Mouse (Mus musculus) MEL (cell line): ENCODE measurements around the gene Slc25a24.

Experiments used
- CTCF ChIP-seq, 3 experiments: IDR thresholded peaks in 2 of 3; conservative IDR thresholded peaks in 1 of 3; 2 replicates each; pipeline ENCODE4 v1.5.1; 2011 to 2012; ENCODE audit warnings: low read length in 3 of 3, low read depth in 2 of 3, mild to moderate bottlenecking in 2 of 3, improper control_type of control experiment in 1 of 3, inconsistent platforms in 1 of 3, mixed read lengths in 1 of 3, moderate library complexity in 1 of 3; ENCODE audit not compliant: control insufficient read depth in 1 of 3, insufficient read depth in 1 of 3, poor library complexity in 1 of 3, severe bottlenecking in 1 of 3
- ELF1 ChIP-seq: IDR thresholded peaks from 2 replicates; pipeline ENCODE4 v1.6.1; 2014; ENCODE audit warnings: low read depth, mild to moderate bottlenecking, inconsistent platforms, low read length, improper control_type of control experiment, moderate library complexity
- MAFK ChIP-seq: IDR thresholded peaks from 2 replicates; pipeline ENCODE4 v1.6.1; 2011; ENCODE audit warnings: low read depth, mild to moderate bottlenecking, low read length, improper control_type of control experiment, borderline replicate concordance
- MAX ChIP-seq: IDR thresholded peaks from 2 replicates; pipeline ENCODE4 v1.6.1; 2011; ENCODE audit warnings: low read length, improper control_type of control experiment
- MXI1 ChIP-seq: IDR thresholded peaks from 2 replicates; pipeline ENCODE4 v1.6.1; 2011; ENCODE audit warnings: mild to moderate bottlenecking, low read depth, low read length, improper control_type of control experiment
- MYB ChIP-seq: IDR thresholded peaks from 2 replicates; pipeline ENCODE4 v1.6.1; 2011; ENCODE audit warnings: mild to moderate bottlenecking, low read depth, low read length, improper control_type of control experiment
- NELFE ChIP-seq: IDR thresholded peaks from 2 replicates; pipeline ENCODE4 v1.6.1; 2011; ENCODE audit warnings: low read depth, low read length, improper control_type of control experiment
- NRF1 ChIP-seq: IDR thresholded peaks from 2 replicates; pipeline ENCODE4 v1.6.1; 2014; ENCODE audit warnings: low read depth, mild to moderate bottlenecking, inconsistent platforms, low read length, improper control_type of control experiment, moderate library complexity; ENCODE audit not compliant: poor library complexity, insufficient read depth, severe bottlenecking
- POLR2A ChIP-seq, 2 experiments: IDR thresholded peaks; 2 replicates each; pipeline ENCODE4 v1.6.1; 2011 to 2012; ENCODE audit warnings: low read length in 2 of 2, mild to moderate bottlenecking in 2 of 2, control low read depth in 1 of 2, improper control_type of control experiment in 1 of 2, low read depth in 1 of 2, moderate library complexity in 1 of 2; ENCODE audit not compliant: control insufficient read depth in 1 of 2, insufficient read depth in 1 of 2, poor library complexity in 1 of 2
- RCOR1 ChIP-seq: IDR thresholded peaks from 2 replicates; pipeline ENCODE4 v1.6.1; 2012; ENCODE audit warnings: low read depth, mild to moderate bottlenecking, inconsistent platforms, low read length, improper control_type of control experiment
- USF1 ChIP-seq: IDR thresholded peaks from 2 replicates; pipeline ENCODE4 v1.6.1; 2014; ENCODE audit warnings: low read depth, mild to moderate bottlenecking, inconsistent platforms, low read length, improper control_type of control experiment, moderate library complexity
- USF2 ChIP-seq, 2 experiments: IDR thresholded peaks; 2 replicates each; pipeline ENCODE4 v1.6.1; 2011 to 2012; ENCODE audit warnings: improper control_type of control experiment in 2 of 2, low read length in 2 of 2, borderline replicate concordance in 1 of 2, inconsistent platforms in 1 of 2, low read depth in 1 of 2, mild to moderate bottlenecking in 1 of 2; ENCODE audit not compliant: insufficient read depth in 1 of 2
- ZMIZ1 ChIP-seq: IDR thresholded peaks from 2 replicates; pipeline ENCODE4 v1.6.1; 2012; ENCODE audit warnings: low read depth, mild to moderate bottlenecking, inconsistent platforms, low read length, improper control_type of control experiment, moderate library complexity

- no peak for TF ChIP-seq POLR2A (IDR thresholded peaks at IDR 0.05; ENCODE audit: control insufficient read depth in 1 of 2, insufficient read depth in 1 of 2, low read depth in 1 of 2, low read length in 2 of 2, poor library complexity in 1 of 2)
- TF ChIP-seq ZMIZ1: no peak
- no peak for TF ChIP-seq RCOR1
- no peak for TF ChIP-seq MYB
- TF ChIP-seq CTCF (IDR thresholded peaks at IDR 0.05 in 2 of 3, conservative IDR thresholded peaks at IDR 0.05 in 1 of 3; ENCODE audit: control insufficient read depth in 1 of 3, insufficient read depth in 1 of 3, low read depth in 2 of 3, low read length in 3 of 3, poor library complexity in 1 of 3, severe bottlenecking in 1 of 3): no peak
- TF ChIP-seq MXI1: no peak
- TF ChIP-seq ELF1: no peak
- TF ChIP-seq USF1: no peak
- no peak for TF ChIP-seq MAX
- TF ChIP-seq NELFE: no peak
- TF ChIP-seq USF2 (IDR thresholded peaks at IDR 0.05; ENCODE audit: borderline replicate concordance in 1 of 2, insufficient read depth in 1 of 2, low read depth in 1 of 2, low read length in 2 of 2): no peak
- no peak for TF ChIP-seq MAFK
- TF ChIP-seq NRF1: no peak
Observed at GRCm38 (mm10) chr3:109164088-109164487, 41.1 kb downstream of the Slc25a24 start.
